Mouse (Mus musculus): ENCODE results near the gene Fig4. TPM values are rescaled to one million over a fixed set of nuclear protein-coding genes. Genes with fewer than 3 reads are reported as not detected.

Fig4 gene
- 34.4 and 37.9 TPM in 2 replicates for polyA plus RNA-seq (2015; fragmentation: Nextera tagmentation; extraction: Ambion mirVana)

GRCm38 (mm10) chr10:41302689-41303431, at the start of gene Fig4:
TSS of gene Fig4 (minus strand) at chr10:41303260.
- H3K4me3 ChIP-seq (replicated peaks; ENCODE audit: low read length) = peak within 1 kb of the TSS; percentile 96
- no peaks in the 10 kb centered on the region for H3K27me3 ChIP-seq (replicated peaks; ENCODE audit: control insufficient read depth, insufficient read depth, low read length)
- peak within 1 kb of the TSS; percentile 85 for H3K27ac ChIP-seq (ENCODE audit: low read length)
- under 1% methylated on average over 38 of the region's 38 CpGs for WGBS
- H3K9ac ChIP-seq (replicated peaks; ENCODE audit: low read depth, low read length) = peak within 1 kb of the TSS; percentile 81
- H3K4me2 ChIP-seq (ENCODE audit: low read length) = peak within 1 kb of the TSS; percentile 98
- H3K4me1 ChIP-seq (replicated peaks; ENCODE audit: control insufficient read depth, insufficient read depth, low read length) = peaks cover 9% of the 10 kb centered on the region
- H3K9me3 ChIP-seq (ENCODE audit: control insufficient read depth, low read length) = no peaks in the 10 kb centered on the region
- H3K36me3 ChIP-seq (ENCODE audit: control insufficient read depth, insufficient read depth) = no peaks in the 10 kb centered on the region
- ATAC-seq = peak; percentile 93

DNA sequence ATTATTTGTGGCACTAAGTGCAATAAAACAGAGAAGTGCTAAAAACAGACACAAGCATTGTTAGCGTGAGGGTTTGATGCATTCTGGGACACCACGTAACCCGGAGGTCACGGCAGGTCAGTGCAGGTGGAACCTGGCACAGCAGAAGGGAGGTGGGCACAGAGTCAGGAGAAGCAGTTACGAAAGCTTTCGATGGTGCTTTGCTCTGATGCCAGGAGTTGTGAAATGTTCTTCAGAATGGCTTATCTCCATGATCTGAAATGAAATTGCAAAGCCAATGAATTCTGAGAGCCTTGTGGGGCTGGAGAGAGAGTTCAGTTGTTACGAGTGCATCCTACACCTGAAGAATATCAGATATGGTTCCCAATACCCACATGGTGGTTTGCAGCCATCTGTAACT, 38.3 kb upstream of the Fig4 start:
- Histone ChIP-seq H3K36me3 (ENCODE audit: control insufficient read depth, insufficient read depth) (no peaks in the 10 kb centered on the region), H3K9me3 (ENCODE audit: control insufficient read depth, low read length) (no peaks in the 10 kb centered on the region), H3K4me2 (ENCODE audit: low read length) (no peak overlapping the region), H3K27me3 (replicated peaks; ENCODE audit: control insufficient read depth, insufficient read depth, low read length) (no peaks in the 10 kb centered on the region), H3K4me1 (replicated peaks; ENCODE audit: control insufficient read depth, insufficient read depth, low read length) (no peaks in the 10 kb centered on the region), H3K4me3 (replicated peaks; ENCODE audit: low read length) (no peak overlapping the region), H3K9ac (replicated peaks; ENCODE audit: low read depth, low read length) (no peak overlapping the region), H3K27ac (ENCODE audit: low read length) (no peak overlapping the region)
- WGBS = 93% methylated on average over 7 of the region's 7 CpGs
- ATAC-seq = no peak

- ATAC-seq = no peak
- no peak overlapping the region for H3K4me2 ChIP-seq (ENCODE audit: low read length)
- H3K27ac ChIP-seq (ENCODE audit: low read length) = no peak overlapping the region
- H3K4me1 ChIP-seq (replicated peaks; ENCODE audit: control insufficient read depth, insufficient read depth, low read length) = no peaks in the 10 kb centered on the region
- no peaks in the 10 kb centered on the region for H3K9me3 ChIP-seq (ENCODE audit: control insufficient read depth, low read length)
- H3K4me3 ChIP-seq (replicated peaks; ENCODE audit: low read length) = no peak overlapping the region
- H3K36me3 ChIP-seq (ENCODE audit: control insufficient read depth, insufficient read depth) = no peaks in the 10 kb centered on the region
- H3K9ac ChIP-seq (replicated peaks; ENCODE audit: low read depth, low read length) = no peak overlapping the region
- no peaks in the 10 kb centered on the region for H3K27me3 ChIP-seq (replicated peaks; ENCODE audit: control insufficient read depth, insufficient read depth, low read length)
- 84% methylated on average over 2 of the region's 2 CpGs for WGBS
Observed at GRCm38 (mm10) chr10:41332533-41333043, 29.5 kb upstream of the Fig4 start.

GRCm38 (mm10) chr10:41315866-41316265, 12.8 kb upstream of the Fig4 start:
- Histone ChIP-seq H3K9ac (replicated peaks; ENCODE audit: low read depth, low read length) (no peak overlapping the region), H3K27ac (ENCODE audit: low read length) (no peak overlapping the region), H3K36me3 (ENCODE audit: control insufficient read depth, insufficient read depth) (no peaks in the 10 kb centered on the region), H3K4me2 (ENCODE audit: low read length) (no peak overlapping the region), H3K9me3 (ENCODE audit: control insufficient read depth, low read length) (no peaks in the 10 kb centered on the region), H3K27me3 (replicated peaks; ENCODE audit: control insufficient read depth, insufficient read depth, low read length) (no peaks in the 10 kb centered on the region), H3K4me3 (replicated peaks; ENCODE audit: low read length) (no peak overlapping the region), H3K4me1 (replicated peaks; ENCODE audit: control insufficient read depth, insufficient read depth, low read length) (no peaks in the 10 kb centered on the region)
- whole genome bisulfite sequencing = 46% methylated on average over 3 of the region's 3 CpGs
- ATAC-seq = peak; percentile 84

DNA sequence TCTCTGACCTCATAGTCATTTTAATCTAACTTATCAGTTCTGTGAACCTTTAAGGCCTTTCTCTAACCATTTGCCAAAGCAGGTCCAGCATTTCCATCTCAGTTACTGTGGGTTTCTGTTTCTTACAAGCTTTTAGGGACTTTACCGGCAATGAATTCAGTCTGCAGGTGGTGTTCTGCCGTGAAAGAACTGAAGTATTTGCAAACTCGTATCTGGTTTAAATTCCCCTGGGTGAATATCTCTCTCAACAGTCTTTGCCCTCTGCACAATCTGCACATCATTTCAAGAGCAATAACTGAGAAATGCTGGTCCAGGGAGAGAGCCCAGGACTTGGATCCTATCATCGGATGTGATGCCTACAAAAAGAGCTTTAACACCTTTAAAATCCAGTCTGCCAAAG, 5.1 kb upstream of the Fig4 start:
- no peak for ATAC-seq
- no peaks in the 10 kb centered on the region for H3K9me3 ChIP-seq (ENCODE audit: control insufficient read depth, low read length)
- H3K9ac ChIP-seq (replicated peaks; ENCODE audit: low read depth, low read length) = no peak overlapping the region
- no peak overlapping the region for H3K4me2 ChIP-seq (ENCODE audit: low read length)
- H3K4me3 ChIP-seq (replicated peaks; ENCODE audit: low read length) = no peak overlapping the region
- H3K27ac ChIP-seq (ENCODE audit: low read length) = no peak overlapping the region
- no peaks in the 10 kb centered on the region; the same call in 1 of the 2 replicates for H3K4me1 ChIP-seq (replicated peaks; ENCODE audit: control insufficient read depth, insufficient read depth, low read length)
- WGBS = 87% methylated on average over 4 of the region's 4 CpGs
- no peaks in the 10 kb centered on the region for H3K27me3 ChIP-seq (replicated peaks; ENCODE audit: control insufficient read depth, insufficient read depth, low read length)
- H3K36me3 ChIP-seq (ENCODE audit: control insufficient read depth, insufficient read depth) = no peaks in the 10 kb centered on the region

GRCm38 (mm10) chr10:41304961-41305455, 1.9 kb upstream of the Fig4 start:
- Histone ChIP-seq H3K9ac (replicated peaks; ENCODE audit: low read depth, low read length) (no peak overlapping the region), H3K27me3 (replicated peaks; ENCODE audit: control insufficient read depth, insufficient read depth, low read length) (no peaks in the 10 kb centered on the region), H3K4me2 (ENCODE audit: low read length) (no peak overlapping the region), H3K4me3 (replicated peaks; ENCODE audit: low read length) (no peak overlapping the region), H3K4me1 (replicated peaks; ENCODE audit: control insufficient read depth, insufficient read depth, low read length) (peaks cover 9% of the 10 kb centered on the region), H3K9me3 (ENCODE audit: control insufficient read depth, low read length) (no peaks in the 10 kb centered on the region), H3K36me3 (ENCODE audit: control insufficient read depth, insufficient read depth) (no peaks in the 10 kb centered on the region), H3K27ac (ENCODE audit: low read length) (no peak overlapping the region)
- 81% methylated on average over 9 of the region's 9 CpGs for WGBS
- ATAC-seq = no peak

DNA sequence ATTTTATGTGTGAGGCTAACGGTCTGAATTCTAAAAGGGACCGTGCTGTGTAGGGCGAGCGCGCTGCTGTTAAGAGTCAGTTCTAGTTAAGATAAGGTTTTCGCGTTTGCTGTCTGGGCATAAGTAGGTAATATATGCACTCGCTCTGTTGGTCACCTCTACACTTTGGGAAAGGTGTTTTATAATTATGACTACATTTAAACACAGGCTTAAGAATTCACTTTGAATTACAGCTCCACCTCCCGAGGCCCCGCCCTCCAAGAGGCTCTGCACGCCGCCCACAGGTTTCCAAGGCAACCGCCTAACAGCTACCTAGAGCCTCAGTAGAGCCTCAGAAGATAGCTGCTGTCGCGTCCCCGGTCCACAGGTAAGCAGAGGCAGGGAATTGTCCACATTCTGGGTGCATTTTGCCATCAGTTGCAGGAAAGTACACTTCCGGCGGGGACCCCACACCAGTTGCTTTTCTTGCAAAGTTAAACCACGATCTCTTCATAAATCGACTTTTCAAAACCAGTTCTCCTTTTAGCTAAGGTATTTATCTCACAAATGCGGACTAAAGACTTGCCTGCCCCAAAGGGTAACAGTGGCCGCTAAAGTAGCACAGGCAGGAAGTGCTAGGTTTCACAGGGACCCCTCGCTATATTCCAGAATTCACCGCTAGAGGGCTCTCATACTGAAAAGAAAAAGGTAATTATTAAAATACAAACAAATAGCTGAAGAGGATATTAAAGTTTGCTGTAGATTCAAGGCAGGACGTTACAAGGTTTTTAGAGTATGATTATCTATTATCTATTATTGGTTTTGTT, 782 bp upstream of the Fig4 start, which contains the start of gene Ak9:
TSS of gene Ak9 (plus strand) at position 342 of the 806 bp plus-strand sequence.
- H3K36me3 ChIP-seq (ENCODE audit: control insufficient read depth, insufficient read depth) = no peaks in the 10 kb centered on the region
- peak within 1 kb of the TSS; percentile 81 for H3K9ac ChIP-seq (replicated peaks; ENCODE audit: low read depth, low read length)
- H3K9me3 ChIP-seq (ENCODE audit: control insufficient read depth, low read length) = no peaks in the 10 kb centered on the region
- H3K4me3 ChIP-seq (replicated peaks; ENCODE audit: low read length) = peak within 1 kb of the TSS; percentile 96
- peak within 1 kb of the TSS; percentile 85 for H3K27ac ChIP-seq (ENCODE audit: low read length)
- H3K27me3 ChIP-seq (replicated peaks; ENCODE audit: control insufficient read depth, insufficient read depth, low read length) = no peaks in the 10 kb centered on the region
- under 1% methylated on average over 25 of the region's 25 CpGs for WGBS
- peak; percentile 87 for ATAC-seq
- peak within 1 kb of the TSS; percentile 98 for H3K4me2 ChIP-seq (ENCODE audit: low read length)
- peaks cover 9% of the 10 kb centered on the region for H3K4me1 ChIP-seq (replicated peaks; ENCODE audit: control insufficient read depth, insufficient read depth, low read length)

GRCm38 (mm10) chr10:41300161-41300560, 2.9 kb downstream of the Fig4 start:
- Histone ChIP-seq H3K4me3 (replicated peaks; ENCODE audit: low read length) (no peak overlapping the region), H3K9ac (replicated peaks; ENCODE audit: low read depth, low read length) (no peak overlapping the region), H3K4me2 (ENCODE audit: low read length) (no peak overlapping the region), H3K27ac (ENCODE audit: low read length) (no peak overlapping the region), H3K4me1 (replicated peaks; ENCODE audit: control insufficient read depth, insufficient read depth, low read length) (peaks cover 11% of the 10 kb centered on the region), H3K9me3 (ENCODE audit: control insufficient read depth, low read length) (no peaks in the 10 kb centered on the region), H3K36me3 (ENCODE audit: control insufficient read depth, insufficient read depth) (no peaks in the 10 kb centered on the region), H3K27me3 (replicated peaks; ENCODE audit: control insufficient read depth, insufficient read depth, low read length) (no peaks in the 10 kb centered on the region)
- 56% methylated on average over 1 of the region's 1 CpGs for WGBS
- ATAC-seq = no peak

DNA sequence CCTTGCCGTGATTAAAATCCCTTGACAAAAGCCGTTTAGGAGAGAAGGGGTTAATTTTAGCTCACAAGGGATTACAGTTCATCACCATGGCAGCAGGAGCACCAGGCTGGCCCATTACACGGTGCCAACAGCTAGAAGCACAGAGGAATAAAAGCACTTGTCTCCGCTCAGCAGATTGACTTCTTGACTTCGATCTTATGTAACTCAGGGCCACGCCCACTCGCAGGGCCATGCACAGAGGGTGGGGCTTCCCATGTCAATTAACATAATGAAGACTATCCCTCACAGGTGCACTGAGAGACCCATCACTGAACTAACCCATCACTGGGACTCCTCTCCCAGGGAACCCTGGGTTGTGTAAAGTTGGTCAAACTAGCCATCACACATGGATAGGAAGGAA, 7.9 kb downstream of the Fig4 start:
- peak; percentile 58 for ATAC-seq
- H3K27ac ChIP-seq (ENCODE audit: low read length) = no peak overlapping the region
- no peak overlapping the region for H3K9ac ChIP-seq (replicated peaks; ENCODE audit: low read depth, low read length)
- no peaks in the 10 kb centered on the region for H3K27me3 ChIP-seq (replicated peaks; ENCODE audit: control insufficient read depth, insufficient read depth, low read length)
- H3K36me3 ChIP-seq (ENCODE audit: control insufficient read depth, insufficient read depth) = no peaks in the 10 kb centered on the region
- no peaks in the 10 kb centered on the region for H3K9me3 ChIP-seq (ENCODE audit: control insufficient read depth, low read length)
- no peak overlapping the region for H3K4me3 ChIP-seq (replicated peaks; ENCODE audit: low read length)
- 0 out of 2 replicates have a peak overlapping the region, but pooled peaks have one; percentile 8 for H3K4me2 ChIP-seq (ENCODE audit: low read length)
- H3K4me1 ChIP-seq (replicated peaks; ENCODE audit: control insufficient read depth, insufficient read depth, low read length) = peaks cover 10% of the 10 kb centered on the region
- WGBS = 22% methylated on average over 7 of the region's 7 CpGs
